ENCODE assay signal across 12 mouse cellular contexts in the genomic region with DNA sequence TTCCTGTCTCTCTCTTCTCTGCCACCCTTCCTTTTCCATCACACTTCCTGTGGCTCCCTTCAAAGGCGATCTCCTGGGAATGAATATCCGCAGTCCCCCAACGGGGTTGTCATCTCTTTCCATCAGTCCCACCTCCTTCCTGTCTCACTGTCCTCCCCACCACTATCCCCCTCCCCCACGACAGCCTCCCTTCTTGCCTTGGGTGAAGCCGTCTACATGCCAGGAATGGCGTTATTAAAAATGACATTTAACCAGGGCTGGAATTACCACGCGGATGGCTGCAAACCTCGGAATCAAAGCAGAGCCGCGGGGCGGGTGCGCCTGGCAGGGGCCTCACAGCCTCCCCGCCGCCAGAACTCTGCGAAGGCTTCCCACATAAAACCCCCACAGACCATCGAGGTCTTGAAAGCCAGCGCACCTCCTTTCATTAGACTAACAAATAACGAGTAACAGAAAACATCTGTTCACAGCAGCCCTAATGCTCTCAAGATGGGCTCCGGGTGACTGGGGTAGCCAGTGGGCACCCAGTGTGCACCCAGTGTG. TPM values are rescaled to one million over a fixed set of nuclear protein-coding genes. Genes with fewer than 3 reads are reported as not detected.
DNase-seq lines count a peak whose midpoint lies in the region; ATAC-seq lines count a peak whose summit lies in the region.
"Had no signal": no experiment of that assay in that cellular context is flagged by ENCODE, and none has a peak within 500 bp of the region (broad histone marks: within the 10 kb centered on the region; RNA-seq: fewer than 3 reads in every experiment).

No protein-coding gene starts in this region.

- peaks cover 64% of the 10 kb centered on the region for H3K4me1 ChIP-seq in hindbrain, embryonic 10.5 days (replicated peaks)
- no peaks in the 10 kb centered on the region; the same call in 1 of the 2 replicates for H3K4me1 ChIP-seq in hindbrain, embryonic 11.5 days (replicated peaks; ENCODE audit: control insufficient read depth, insufficient read depth, low read length)
- peaks cover 94% of the 10 kb centered on the region for H3K4me1 ChIP-seq in limb, embryonic 10.5 days

- no peak for ATAC-seq in hindbrain, embryonic 11.5 days (ENCODE audit: low FRiP score)

- no peak for DNase-seq in hindbrain, embryonic 10.5 days (ENCODE audit: low spot score)
- DNase-seq in hindbrain, embryonic 11.5 days (ENCODE audit: low spot score) = no peak
- peak; percentile 60 for DNase-seq in retina, postnatal 1 day
- no peak for DNase-seq in retina, embryonic 14.5 days (ENCODE audit: low spot score)
- DNase-seq in limb, embryonic 10.5 days (ENCODE audit: low spot score) = peak; percentile 78
- DNase-seq in adrenal gland, adult 8-10 months = no peak
- DNase-seq in left cerebral cortex, adult 11 months (ENCODE audit: low spot score) = no peak
- DNase-seq: cerebellum, adult 2 months; heart, postnatal 36 days; thymus, postnatal 25 days had no signal

- peak overlapping the region; percentile 54 for H3K27ac ChIP-seq in hindbrain, embryonic 10.5 days
- no peak overlapping the region for H3K27ac ChIP-seq in hindbrain, embryonic 11.5 days (ENCODE audit: low read depth, low read length)
- peak overlapping the region; percentile 83 for H3K27ac ChIP-seq in limb, embryonic 10.5 days

- no peaks in the 10 kb centered on the region for H3K9me3 ChIP-seq in hindbrain, embryonic 10.5 days
- H3K9me3 ChIP-seq in hindbrain, embryonic 11.5 days (ENCODE audit: control insufficient read depth, low read length) = no peaks in the 10 kb centered on the region
- no peaks in the 10 kb centered on the region for H3K9me3 ChIP-seq in limb, embryonic 10.5 days (replicated peaks)

- H3K9ac ChIP-seq in hindbrain, embryonic 11.5 days (ENCODE audit: low read depth, low read length) = no peak overlapping the region

- no peaks in the 10 kb centered on the region for H3K36me3 ChIP-seq in hindbrain, embryonic 10.5 days
- H3K36me3 ChIP-seq in hindbrain, embryonic 11.5 days (ENCODE audit: control insufficient read depth, insufficient read depth, low read length) = no peaks in the 10 kb centered on the region
- peaks cover 53% of the 10 kb centered on the region for H3K36me3 ChIP-seq in limb, embryonic 10.5 days

- H3K27me3 ChIP-seq in hindbrain, embryonic 10.5 days (ENCODE audit: insufficient read depth, poor library complexity, severe bottlenecking) = no peaks in the 10 kb centered on the region
- no peaks in the 10 kb centered on the region for H3K27me3 ChIP-seq in hindbrain, embryonic 11.5 days (ENCODE audit: control insufficient read depth, insufficient read depth, low read length)
- H3K27me3 ChIP-seq in limb, embryonic 10.5 days (ENCODE audit: low read depth, poor library complexity, severe bottlenecking) = no peaks in the 10 kb centered on the region

- no peak overlapping the region for H3K4me3 ChIP-seq in hindbrain, embryonic 10.5 days
- H3K4me3 ChIP-seq in hindbrain, embryonic 11.5 days (ENCODE audit: low read depth, low read length) = no peak overlapping the region
- peak overlapping the region; percentile 31 for H3K4me3 ChIP-seq in limb, embryonic 10.5 days
- H3K4me3 ChIP-seq: erythroblast, embryonic 14.5 days; myocyte had no signal

- WGBS in hindbrain, embryonic 10.5 days = 44% methylated on average over 20 of the region's 20 CpGs
- 38% methylated on average over 20 of the region's 20 CpGs for WGBS in hindbrain, embryonic 11.5 days
- 17% methylated on average over 20 of the region's 20 CpGs for WGBS in limb, embryonic 10.5 days

- H3K4me2 ChIP-seq in hindbrain, embryonic 11.5 days (replicated peaks; ENCODE audit: low read depth, low read length) = no peak overlapping the region

RNA-seq across cellular contexts. Expression of gene Prrx2, which starts 18.1 kb away (rescaled TPM):
- polyA plus RNA-seq in hindbrain, embryonic 10.5 days (2016; fragmentation: Nextera tagmentation; extraction: Ambion mirVana) = 40.6 and 43.3 TPM in 2 replicates
- 36.7 and 39.7 TPM in 2 replicates for polyA plus RNA-seq in hindbrain, embryonic 11.5 days (2014; fragmentation: Nextera tagmentation; extraction: Ambion mirVana)
- 111 and 140 TPM in 2 replicates for polyA plus RNA-seq in limb, embryonic 10.5 days (2016; fragmentation: Nextera tagmentation; extraction: Ambion mirVana)
- total RNA-seq in adrenal gland, adult 8-10 months (2022) = 1 to 10 TPM in 2 of 4 experiments, under 1 TPM in 2; 0.59 to 2.2 (median 1.3) TPM
- polyA plus RNA-seq: erythroblast, embryonic 14.5 days had no signal

RNA-seq across cellular contexts. Expression of gene Asb6, which starts 22.7 kb away (rescaled TPM):
- 46.1 and 46.5 TPM in 2 replicates for polyA plus RNA-seq in hindbrain, embryonic 10.5 days (2016; fragmentation: Nextera tagmentation; extraction: Ambion mirVana)
- polyA plus RNA-seq in hindbrain, embryonic 11.5 days (2014; fragmentation: Nextera tagmentation; extraction: Ambion mirVana) = 26.0 and 28.5 TPM in 2 replicates
- polyA plus RNA-seq in limb, embryonic 10.5 days (2016; fragmentation: Nextera tagmentation; extraction: Ambion mirVana) = 59.4 and 61.3 TPM in 2 replicates
- total RNA-seq in adrenal gland, adult 8-10 months (2022) = 10 to 100 TPM; 32.9 to 41.3 (median 33.4) TPM

RNA-seq across cellular contexts. Expression of gene Ntmt1, which starts 45.2 kb away (rescaled TPM):
- 125 and 134 TPM in 2 replicates for polyA plus RNA-seq in hindbrain, embryonic 10.5 days (2016; fragmentation: Nextera tagmentation; extraction: Ambion mirVana)
- 108 and 110 TPM in 2 replicates for polyA plus RNA-seq in hindbrain, embryonic 11.5 days (2014; fragmentation: Nextera tagmentation; extraction: Ambion mirVana)
- polyA plus RNA-seq in limb, embryonic 10.5 days (2016; fragmentation: Nextera tagmentation; extraction: Ambion mirVana) = 138 and 141 TPM in 2 replicates
- total RNA-seq in adrenal gland, adult 8-10 months (2022) = 10 to 100 TPM; 40.1 to 77.8 (median 49.1) TPM

RNA-seq across cellular contexts. Expression of gene 1700001O22Rik, which starts 49.4 kb away (rescaled TPM):
- polyA plus RNA-seq in hindbrain, embryonic 10.5 days (2016; fragmentation: Nextera tagmentation; extraction: Ambion mirVana) = 3.1 and 3.4 TPM in 2 replicates
- polyA plus RNA-seq in hindbrain, embryonic 11.5 days (2014; fragmentation: Nextera tagmentation; extraction: Ambion mirVana) = 2.7 and 4.0 TPM in 2 replicates
- 2.1 and 4.0 TPM in 2 replicates for polyA plus RNA-seq in limb, embryonic 10.5 days (2016; fragmentation: Nextera tagmentation; extraction: Ambion mirVana)
- 1 to 10 TPM; 3.6 to 6.2 (median 5.7) TPM for total RNA-seq in adrenal gland, adult 8-10 months (2022)
- polyA plus RNA-seq: erythroblast, embryonic 14.5 days had no signal

Comparison
In these comparisons a context has a peak if more than half of its experiments do, and no peak if none do; other contexts are left out.
1. DNase-seq: peak in retina, postnatal 1 day (single experiment) and limb, embryonic 10.5 days (single experiment); none in hindbrain, embryonic 10.5 days (single experiment), hindbrain, embryonic 11.5 days (single experiment), retina, embryonic 14.5 days (single experiment), adrenal gland, adult 8-10 months (single experiment) and left cerebral cortex, adult 11 months (single experiment).